Mouse (Mus musculus): ENCODE results near the gene Apol6.

- TF ChIP-seq CTCF (IDR thresholded peaks at IDR 0.05; ENCODE audit: extremely low read depth, insufficient read length, insufficient replicate concordance, low read depth, low read length) (no peak), POLR2A (IDR thresholded peaks at IDR 0.05; ENCODE audit: low read depth, low read length) (no peak)
These were observed 58.2 kb downstream of the Apol6 start for GRCm38 (mm10) chr15:77102685-77103084.

Data from small intestine, adult 2 months (tissue).